Mouse (Mus musculus): Measurements from ENCODE around the gene Cenpp. TPM values are rescaled to one million over a fixed set of nuclear protein-coding genes. Genes with fewer than 3 reads are reported as not detected.
"Not testable (repeated sequence)": the region's sequence is repeated elsewhere in the genome, so short reads cannot be mapped to it uniquely, and the experiment has no call there.

The Cenpp gene
- polyA plus RNA-seq, 1 experiment, result 11.2 TPM

- no peaks in the 10 kb centered on the region for H3K79me2 ChIP-seq (ENCODE audit: control insufficient read depth, insufficient read depth)
- TF ChIP-seq MYOD1 (IDR thresholded peaks at IDR 0.05; ENCODE audit: control insufficient read depth, insufficient read length, low read depth) (no peak), MYOG (IDR thresholded peaks at IDR 0.05; ENCODE audit: control insufficient read depth, extremely low read depth, insufficient read length) (no peak)
- no peak within 1 kb of the TSS for H3K4me3 ChIP-seq (ENCODE audit: insufficient read depth, poor library complexity, severe bottlenecking)
- H3K27me3 ChIP-seq (ENCODE audit: control insufficient read depth, insufficient read depth, insufficient read length), result no peaks in the 10 kb centered on the region
- no peak within 1 kb of the TSS for H3ac ChIP-seq (ENCODE audit: control insufficient read depth, insufficient read length, low read depth)
- no peaks in the 10 kb centered on the region for H3K36me3 ChIP-seq (ENCODE audit: control insufficient read depth, insufficient read depth)
- H3K79me3 ChIP-seq (ENCODE audit: low read depth), result peaks cover 3% of the 10 kb centered on the region
These were observed 44.9 kb downstream of the Cenpp start, which contains the start of gene Ogn for GRCm38 (mm10) chr13:49607714-49608113. TSS of gene Ogn (plus strand) at chr13:49608046.

DNA sequence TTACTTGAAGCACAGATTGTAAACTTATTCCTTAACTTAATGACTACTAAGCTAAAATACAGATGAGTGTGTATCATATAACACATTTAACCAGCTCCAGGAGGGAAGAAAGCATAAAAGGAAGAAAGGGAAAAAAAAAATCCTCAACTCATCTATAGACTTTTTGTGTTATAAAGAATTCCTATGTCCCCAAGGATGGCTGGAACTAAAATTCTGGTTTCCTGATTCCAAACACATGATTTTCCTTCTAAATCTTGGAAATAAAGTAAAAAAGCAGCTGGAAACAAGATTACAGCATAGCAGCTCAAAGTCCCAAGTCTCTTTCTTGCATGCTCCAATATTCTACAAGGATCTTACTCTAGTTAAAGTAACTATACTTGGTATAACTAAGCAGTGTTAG, 49.0 kb downstream of the Cenpp start:
- Histone ChIP-seq H3K36me3 (ENCODE audit: control insufficient read depth, insufficient read depth) (no peaks in the 10 kb centered on the region), H3K4me3 (ENCODE audit: insufficient read depth, poor library complexity, severe bottlenecking) (no peak overlapping the region), H3K27me3 (ENCODE audit: control insufficient read depth, insufficient read depth, insufficient read length) (no peaks in the 10 kb centered on the region), H3K79me3 (ENCODE audit: low read depth) (no peaks in the 10 kb centered on the region), H3ac (ENCODE audit: control insufficient read depth, insufficient read length, low read depth) (no peak overlapping the region), H3K79me2 (ENCODE audit: control insufficient read depth, insufficient read depth) (no peaks in the 10 kb centered on the region)
- TF ChIP-seq CTCF (IDR thresholded peaks at IDR 0.05; ENCODE audit: control insufficient read depth, insufficient read depth, insufficient read length) (no peak), USF1 (IDR thresholded peaks at IDR 0.05; ENCODE audit: low read depth) (no peak), MYOG (IDR thresholded peaks at IDR 0.05; ENCODE audit: control insufficient read depth, extremely low read depth, insufficient read length) (no peak), MAX (IDR thresholded peaks at IDR 0.05) (no peak), FOSL1 (IDR thresholded peaks at IDR 0.05; ENCODE audit: insufficient read depth, low read length, poor library complexity, severe bottlenecking) (no peak), MYOD1 (IDR thresholded peaks at IDR 0.05; ENCODE audit: control insufficient read depth, insufficient read length, low read depth) (no peak), CEBPB (IDR thresholded peaks at IDR 0.05; ENCODE audit: low read depth) (no peak)

GRCm38 (mm10) chr13:49602541-49602940, 50.0 kb downstream of the Cenpp start:
- not testable (repeated sequence) for H3K36me3 ChIP-seq (ENCODE audit: control insufficient read depth, insufficient read depth); H3K27me3 ChIP-seq (ENCODE audit: control insufficient read depth, insufficient read depth, insufficient read length); H3K4me3 ChIP-seq (ENCODE audit: insufficient read depth, poor library complexity, severe bottlenecking); H3ac ChIP-seq (ENCODE audit: control insufficient read depth, insufficient read length, low read depth); H3K79me3 ChIP-seq (ENCODE audit: low read depth); H3K79me2 ChIP-seq (ENCODE audit: control insufficient read depth, insufficient read depth)

- no peak for TF ChIP-seq CTCF (IDR thresholded peaks at IDR 0.05; ENCODE audit: control insufficient read depth, insufficient read depth, insufficient read length)
- no peak for TF ChIP-seq USF1 (IDR thresholded peaks at IDR 0.05; ENCODE audit: low read depth)
- TF ChIP-seq MYOG (IDR thresholded peaks at IDR 0.05; ENCODE audit: control insufficient read depth, extremely low read depth, insufficient read length), result no peak
- TF ChIP-seq CEBPB (IDR thresholded peaks at IDR 0.05; ENCODE audit: low read depth), result no peak
- no peak for TF ChIP-seq MYOD1 (IDR thresholded peaks at IDR 0.05; ENCODE audit: control insufficient read depth, insufficient read length, low read depth)
- TF ChIP-seq MAX (IDR thresholded peaks at IDR 0.05), result no peak
- TF ChIP-seq FOSL1 (IDR thresholded peaks at IDR 0.05; ENCODE audit: insufficient read depth, low read length, poor library complexity, severe bottlenecking), result no peak
- H3K27me3 ChIP-seq (ENCODE audit: control insufficient read depth, insufficient read depth, insufficient read length), result no peaks in the 10 kb centered on the region
- H3K4me3 ChIP-seq (ENCODE audit: insufficient read depth, poor library complexity, severe bottlenecking), result no peak overlapping the region
- no peaks in the 10 kb centered on the region for H3K36me3 ChIP-seq (ENCODE audit: control insufficient read depth, insufficient read depth)
- H3ac ChIP-seq (ENCODE audit: control insufficient read depth, insufficient read length, low read depth), result no peak overlapping the region
- H3K79me2 ChIP-seq (ENCODE audit: control insufficient read depth, insufficient read depth), result peaks cover 12% of the 10 kb centered on the region
- peaks cover 3% of the 10 kb centered on the region for H3K79me3 ChIP-seq (ENCODE audit: low read depth)
These were observed 66.5 kb downstream of the Cenpp start for GRCm38 (mm10) chr13:49586062-49586461.

- no peak overlapping the region for H3ac ChIP-seq (ENCODE audit: control insufficient read depth, insufficient read length, low read depth)
- no peaks in the 10 kb centered on the region for H3K27me3 ChIP-seq (ENCODE audit: control insufficient read depth, insufficient read depth, insufficient read length)
- H3K79me2 ChIP-seq (ENCODE audit: control insufficient read depth, insufficient read depth), result peaks cover 21% of the 10 kb centered on the region
- H3K79me3 ChIP-seq (ENCODE audit: low read depth), result peaks cover 3% of the 10 kb centered on the region
- TF ChIP-seq MYOG (IDR thresholded peaks at IDR 0.05; ENCODE audit: control insufficient read depth, extremely low read depth, insufficient read length), result no peak
- peak; percentile 5 for TF ChIP-seq MYOD1 (IDR thresholded peaks at IDR 0.05; ENCODE audit: control insufficient read depth, insufficient read length, low read depth)
- no peaks in the 10 kb centered on the region for H3K36me3 ChIP-seq (ENCODE audit: control insufficient read depth, insufficient read depth)
- H3K4me3 ChIP-seq (ENCODE audit: insufficient read depth, poor library complexity, severe bottlenecking), result no peak overlapping the region
These were observed 68.1 kb downstream of the Cenpp start for GRCm38 (mm10) chr13:49584307-49585005.

DNA sequence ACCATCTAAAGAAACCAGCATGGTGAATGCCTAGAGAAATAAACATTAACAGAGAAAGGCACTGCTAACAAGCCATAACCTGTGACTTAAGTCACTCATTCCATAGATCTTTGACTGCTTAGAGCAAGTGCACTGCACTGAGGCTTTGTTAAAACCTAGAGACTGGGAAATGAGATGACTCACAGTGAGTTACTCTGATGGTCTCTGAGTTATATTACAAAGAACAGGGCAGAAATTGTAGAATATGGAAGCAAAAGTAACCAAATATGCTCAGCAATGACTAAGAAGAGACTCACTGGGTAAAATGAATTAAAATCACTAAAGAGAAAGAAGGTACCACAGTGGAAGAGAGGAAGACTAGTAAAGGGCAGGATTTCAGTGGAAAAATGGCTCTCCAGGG, 68.7 kb downstream of the Cenpp start:
- no peak overlapping the region for H3K4me3 ChIP-seq (ENCODE audit: insufficient read depth, poor library complexity, severe bottlenecking)

More for the DNA sequence above, 68.7 kb downstream of the Cenpp start:
- Histone ChIP-seq H3ac (ENCODE audit: control insufficient read depth, insufficient read length, low read depth) (no peak overlapping the region), H3K79me3 (ENCODE audit: low read depth) (peaks cover 3% of the 10 kb centered on the region), H3K27me3 (ENCODE audit: control insufficient read depth, insufficient read depth, insufficient read length) (no peaks in the 10 kb centered on the region), H3K79me2 (ENCODE audit: control insufficient read depth, insufficient read depth) (peaks cover 22% of the 10 kb centered on the region), H3K36me3 (ENCODE audit: control insufficient read depth, insufficient read depth) (no peaks in the 10 kb centered on the region)
- no peak for TF ChIP-seq MYOG (IDR thresholded peaks at IDR 0.05; ENCODE audit: control insufficient read depth, extremely low read depth, insufficient read length)
- TF ChIP-seq CEBPB (IDR thresholded peaks at IDR 0.05; ENCODE audit: low read depth), result no peak
- TF ChIP-seq MYOD1 (IDR thresholded peaks at IDR 0.05; ENCODE audit: control insufficient read depth, insufficient read length, low read depth), result peak; percentile 64
- peak; percentile 83 for TF ChIP-seq FOSL1 (IDR thresholded peaks at IDR 0.05; ENCODE audit: insufficient read depth, low read length, poor library complexity, severe bottlenecking)

Measured in C2C12 (cell line).